Mouse (Mus musculus): ENCODE measurements at regions not wholly inside any gene's neighbourhood (a gene's known extent, or its start where the extent isn't known, plus 50 kb on each side); places are given as distances from the start of the nearest gene placed in this dataset.

DNA sequence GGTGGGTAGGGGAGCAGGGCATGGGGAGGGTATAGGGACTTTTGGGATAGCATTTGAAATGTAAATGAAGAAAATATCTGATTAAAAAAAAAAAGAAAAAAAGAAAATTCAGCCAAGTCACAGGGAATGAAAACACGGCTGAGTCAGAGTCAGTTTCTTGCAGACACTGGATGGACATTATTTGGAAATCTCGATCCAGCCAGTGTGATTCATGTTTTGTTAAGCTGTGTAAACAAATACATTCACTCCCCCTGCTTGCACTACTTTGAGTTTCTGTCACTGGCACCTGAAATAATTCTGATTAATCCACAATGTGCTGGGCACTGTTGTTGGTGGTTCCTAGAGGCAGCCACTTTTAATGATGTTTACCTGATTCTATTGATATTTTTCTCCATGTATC lies 68.6 kb upstream of the Mtpn start:
- in situ Hi-C loops (cut with MboI, MseI), result no loop called here

DNA sequence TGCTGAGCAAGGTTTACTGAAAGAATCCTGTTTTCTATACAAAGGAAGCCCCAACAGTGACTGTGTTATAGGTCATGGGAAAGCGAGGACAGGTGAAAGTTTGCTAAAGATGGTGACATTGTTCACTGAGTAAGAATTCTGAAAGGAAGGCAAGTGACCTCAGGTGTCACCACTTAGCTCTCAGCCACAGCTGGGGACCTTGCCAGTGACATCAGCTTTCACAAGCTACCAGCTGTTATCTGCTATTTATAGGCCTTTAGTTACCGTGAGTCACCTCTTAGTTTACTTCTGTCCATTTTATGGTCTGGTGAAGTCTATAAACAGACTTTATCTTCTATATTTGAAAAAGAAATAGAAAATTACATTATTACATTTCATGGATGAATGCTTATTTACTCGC lies 65.4 kb upstream of the Mtpn start:
- in situ Hi-C loops (cut with MboI, MseI), result no loop called here

- in situ Hi-C loops (cut with MboI, MseI), result no loop called here
These were observed 61.7 kb upstream of the Mtpn start for GRCm38 (mm10) chr6:35601373-35601772.

DNA sequence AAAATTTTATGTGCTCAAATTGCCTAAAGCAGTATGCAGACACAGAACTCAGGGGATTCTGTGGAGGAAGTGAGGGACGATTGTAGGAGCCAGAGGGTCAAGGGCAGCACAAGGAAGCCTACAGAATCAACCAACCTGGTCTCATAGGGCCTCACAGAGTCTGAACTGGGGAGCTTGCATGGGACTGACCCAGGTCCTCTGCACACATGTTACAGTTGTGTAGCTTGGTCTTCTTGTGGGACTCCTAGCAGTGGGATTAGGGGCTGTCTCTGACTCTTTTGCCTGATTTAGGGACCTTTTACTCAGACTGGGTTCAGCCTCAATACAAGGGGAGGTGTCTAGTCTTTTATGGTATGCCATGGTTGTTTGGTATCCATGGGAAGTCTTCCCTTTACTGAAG lies 60.2 kb upstream of the Mtpn start:
- in situ Hi-C loops (cut with MboI, MseI), result no loop called here

- in situ Hi-C loops (cut with MboI, MseI), result no loop called here
These were observed 58.9 kb upstream of the Mtpn start for GRCm38 (mm10) chr6:35598406-35599185.

GRCm38 (mm10) chr6:35595012-35595411 lies 55.3 kb upstream of the Mtpn start:
- in situ Hi-C loops (cut with MboI, MseI), result no loop called here

- in situ Hi-C loops (cut with MboI, MseI), result no loop called here
These were observed 52.5 kb upstream of the Mtpn start for GRCm38 (mm10) chr6:35592234-35592633.
